Mouse (Mus musculus): ENCODE measurements around the gene Rps18.
A peak's percentile ranks its signal among the peaks of the same experiment; 100 is the strongest.
"Not testable (repeated sequence)": the region's sequence is repeated elsewhere in the genome, so short reads cannot be mapped to it uniquely, and the experiment has no call there.

The Rps18 gene

GRCm38 (mm10) chr17:33955555-33956214, at the start of gene Rps18, which contains the start of gene Vps52:
Gene Rps18, minus strand, starts transcription at chr17:33956001.
Gene Vps52, plus strand, starts transcription at chr17:33955812.
- DNase-seq (ENCODE audit: low spot score in 2 of 2): peak; percentile 97 to 98

- DNase-seq (ENCODE audit: low spot score in 2 of 2): no peak
These were observed 47.6 kb upstream of the Rps18 start for GRCm38 (mm10) chr17:34003426-34003825.

GRCm38 (mm10) chr17:34000796-34001195, 45.0 kb upstream of the Rps18 start:
- not testable (repeated sequence) for DNase-seq (ENCODE audit: low spot score in 2 of 2)

- DNase-seq (ENCODE audit: low spot score in 2 of 2): peak; percentile 80 to 82
These were observed 44.3 kb upstream of the Rps18 start, which contains the start of gene H2-K1 for GRCm38 (mm10) chr17:34000150-34000537. Gene H2-K1, minus strand, starts transcription at chr17:34000347.

GRCm38 (mm10) chr17:33999341-34000149, 43.7 kb upstream of the Rps18 start:
- DNase-seq (ENCODE audit: low spot score in 2 of 2): peak in 1 of 2 experiments; percentile 46

- DNase-seq (ENCODE audit: low spot score in 2 of 2): not testable (repeated sequence)
These were observed 42.9 kb upstream of the Rps18 start for GRCm38 (mm10) chr17:33998697-33999096.

- not testable (repeated sequence) for DNase-seq (ENCODE audit: low spot score in 2 of 2)
These were observed 41.2 kb upstream of the Rps18 start for GRCm38 (mm10) chr17:33997025-33997424.

GRCm38 (mm10) chr17:33995651-33996050, 39.9 kb upstream of the Rps18 start:
- no peak for DNase-seq (ENCODE audit: low spot score in 2 of 2)

- DNase-seq (ENCODE audit: low spot score in 2 of 2): no peak
These were observed 39.2 kb upstream of the Rps18 start for GRCm38 (mm10) chr17:33994959-33995358.

- DNase-seq (ENCODE audit: low spot score in 2 of 2): peak in 1 of 2 experiments; percentile 47
These were observed 36.2 kb upstream of the Rps18 start for GRCm38 (mm10) chr17:33991788-33992664.

GRCm38 (mm10) chr17:33982136-33982535, 26.3 kb upstream of the Rps18 start:
- not testable (repeated sequence) for DNase-seq (ENCODE audit: low spot score in 2 of 2)

GRCm38 (mm10) chr17:33981192-33981909, 25.6 kb upstream of the Rps18 start:
- peak; percentile 92 to 94 for DNase-seq (ENCODE audit: low spot score in 2 of 2)

GRCm38 (mm10) chr17:33980181-33981035, 24.6 kb upstream of the Rps18 start:
- no peak for DNase-seq (ENCODE audit: low spot score in 2 of 2)

- no peak for DNase-seq (ENCODE audit: low spot score in 2 of 2)
These were observed 23.8 kb upstream of the Rps18 start for GRCm38 (mm10) chr17:33979512-33980050.

- DNase-seq (ENCODE audit: low spot score in 2 of 2): peak in 1 of 2 experiments; percentile 63
These were observed 22.8 kb upstream of the Rps18 start for GRCm38 (mm10) chr17:33978631-33979031.

GRCm38 (mm10) chr17:33977861-33978557, 22.2 kb upstream of the Rps18 start:
- DNase-seq (ENCODE audit: low spot score in 2 of 2): no peak

- DNase-seq (ENCODE audit: low spot score in 2 of 2): no peak
These were observed 17.8 kb upstream of the Rps18 start for GRCm38 (mm10) chr17:33973572-33973971.

GRCm38 (mm10) chr17:33972691-33973090, 16.9 kb upstream of the Rps18 start:
- DNase-seq (ENCODE audit: low spot score in 2 of 2): no peak

- DNase-seq (ENCODE audit: low spot score in 2 of 2): no peak
These were observed 13.6 kb upstream of the Rps18 start for GRCm38 (mm10) chr17:33969394-33969793.
